Mouse (Mus musculus) retina, embryonic 14.5 days (tissue): ENCODE results near the gene Otulinl.

Source experiments
- DNase-seq: peaks from one replicate; pipeline ENCODE4 v3.0.0-alpha.2; 2015; ENCODE audit warnings: low spot score

Gene Otulinl

DNA sequence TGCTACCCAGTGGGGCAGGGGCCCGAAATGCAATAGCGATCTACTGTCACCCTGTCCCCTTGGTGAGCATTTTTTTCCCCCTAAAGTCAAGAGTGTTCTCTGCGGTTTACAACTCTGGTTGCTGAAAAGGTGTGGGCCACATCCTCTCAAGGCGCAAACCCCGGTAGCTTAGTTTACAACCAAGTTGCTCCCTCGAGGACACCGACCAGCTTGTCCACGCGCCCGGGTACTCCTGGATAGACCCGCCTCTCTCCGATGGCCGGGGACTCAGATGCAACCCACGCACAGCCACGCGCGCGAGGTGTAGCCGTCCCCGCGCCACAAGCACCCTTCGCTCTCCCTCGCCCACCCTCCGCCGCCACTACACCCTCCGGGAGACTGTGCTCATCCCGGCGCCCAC is 382 bp downstream of the Otulinl start:
- DNase-seq = no peak

DNA sequence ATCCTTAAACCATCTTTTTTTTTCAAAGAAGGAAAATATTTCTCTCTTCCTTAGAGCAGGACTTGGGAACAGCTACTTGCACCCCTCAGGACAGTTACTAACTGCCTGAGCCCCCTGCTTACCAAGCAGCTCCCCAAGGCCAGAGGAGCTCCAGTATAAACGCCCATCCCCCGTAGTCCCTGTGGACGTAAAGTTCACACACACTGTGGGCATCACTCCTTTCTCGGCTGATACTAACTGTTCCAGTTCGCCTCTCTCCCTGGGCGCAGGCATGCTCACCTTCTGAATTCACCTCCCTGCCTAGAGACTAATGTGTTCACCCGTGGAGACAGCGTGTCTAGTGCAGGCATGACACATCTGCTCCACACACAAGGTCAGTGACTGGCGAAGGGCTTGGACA is 2.9 kb downstream of the Otulinl start:
- DNase-seq = no peak

DNA sequence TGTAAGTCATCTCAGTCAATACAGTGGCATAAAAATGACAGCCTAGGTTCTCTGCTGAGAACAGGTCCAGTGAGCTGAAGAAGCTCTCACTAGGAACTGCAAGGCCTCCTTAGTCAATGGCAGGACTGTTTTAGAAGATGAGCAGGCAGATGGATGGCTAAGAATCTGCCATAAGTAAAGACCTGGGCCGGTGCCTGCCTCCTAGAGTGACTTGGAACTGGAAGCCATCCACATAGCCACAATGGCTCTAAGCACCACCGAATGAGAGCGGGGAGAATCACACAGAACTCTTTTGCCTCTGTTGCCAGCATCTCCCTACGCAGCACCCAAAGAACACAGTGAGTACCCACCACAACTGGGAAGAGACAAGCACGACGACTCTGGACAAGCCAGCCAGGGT is 3.6 kb downstream of the Otulinl start:
- DNase-seq = no peak

GRCm38 (mm10) chr15:27676211-27676610 is 5.2 kb downstream of the Otulinl start:
- no peak for DNase-seq

DNA sequence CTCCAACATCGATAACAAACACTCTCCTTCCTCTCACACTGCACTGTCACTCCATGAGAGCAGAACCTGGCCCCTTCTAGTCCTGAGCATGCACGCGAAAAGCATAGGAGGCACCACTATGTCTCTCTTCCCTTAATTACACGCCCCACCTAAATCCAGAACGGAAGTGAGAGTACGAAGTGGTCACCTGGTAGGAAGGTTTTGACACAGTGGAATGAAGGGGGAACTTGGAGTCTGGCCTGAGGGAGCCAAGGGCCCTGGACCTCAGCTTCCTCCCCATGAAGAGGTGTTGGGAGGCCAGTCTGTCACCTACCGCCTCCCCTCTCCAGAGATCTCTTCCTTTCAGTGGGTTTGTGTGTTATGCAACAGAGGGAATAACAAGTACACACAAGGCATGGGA is 6.3 kb downstream of the Otulinl start:
- DNase-seq = no peak

GRCm38 (mm10) chr15:27674041-27674440 is 7.3 kb downstream of the Otulinl start:
- DNase-seq = no peak

DNA sequence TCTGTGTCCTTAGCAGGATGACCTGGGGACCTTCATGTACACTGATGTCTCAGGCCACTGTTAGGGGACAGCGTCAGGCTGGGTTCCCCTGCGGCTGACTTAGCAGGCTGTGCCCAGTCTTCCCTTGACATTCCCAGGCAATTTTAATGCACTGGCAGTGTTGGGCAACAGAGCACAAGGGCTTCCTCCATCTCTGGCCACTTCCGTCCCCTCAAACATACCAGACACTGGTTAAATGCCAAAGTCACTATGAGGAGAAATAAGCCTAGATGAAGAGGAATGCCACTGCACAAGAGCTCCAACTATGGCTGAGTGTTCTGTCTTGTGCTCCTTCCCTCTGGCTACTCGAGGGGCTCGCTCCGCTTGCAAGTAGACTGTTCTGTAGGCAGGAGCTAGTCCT is 8.2 kb downstream of the Otulinl start:
- DNase-seq = no peak

DNA sequence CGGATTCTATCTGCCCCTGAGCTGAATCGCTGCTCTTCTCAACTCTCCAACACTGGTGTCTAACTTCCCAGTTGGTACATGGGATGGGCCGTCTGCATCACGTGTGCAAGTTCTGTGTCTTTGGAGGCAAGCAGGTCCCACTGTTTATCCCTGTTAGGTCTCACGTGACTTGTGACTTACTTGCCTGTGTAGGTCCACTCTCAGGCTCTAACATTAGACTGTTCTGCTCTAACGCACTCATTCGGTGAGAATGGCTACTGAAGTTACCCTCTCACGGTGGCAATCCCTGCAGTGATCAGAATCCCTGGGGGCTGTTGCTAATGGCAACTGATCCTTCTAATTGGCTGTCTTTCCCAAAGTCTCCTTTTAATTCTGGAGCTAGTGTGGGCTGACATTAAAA is 9.1 kb downstream of the Otulinl start:
- no peak for DNase-seq

- DNase-seq = no peak
Measured at GRCm38 (mm10) chr15:27671612-27672245, 9.7 kb downstream of the Otulinl start.

DNA sequence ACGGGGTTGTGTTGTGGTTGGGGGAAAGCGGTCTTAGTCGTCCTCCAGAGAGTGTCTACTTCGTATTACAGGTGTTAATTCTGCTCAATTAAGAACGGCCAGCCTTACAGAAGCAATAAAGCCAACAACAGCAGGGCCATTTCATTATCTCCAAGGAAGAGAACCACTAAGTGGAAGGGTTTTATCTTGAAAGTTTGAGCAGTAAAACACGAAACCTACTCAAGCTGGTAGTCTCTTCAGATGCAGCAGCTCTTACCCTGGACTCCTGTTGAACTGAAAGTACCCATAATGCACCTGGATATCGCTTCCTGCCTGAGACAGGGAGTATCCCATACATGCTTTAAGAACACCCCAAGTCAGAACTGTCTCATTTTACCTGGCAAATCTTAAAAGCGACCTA is 10.7 kb downstream of the Otulinl start:
- no peak for DNase-seq

GRCm38 (mm10) chr15:27669931-27670411 is 11.4 kb downstream of the Otulinl start:
- DNase-seq = no peak

DNA sequence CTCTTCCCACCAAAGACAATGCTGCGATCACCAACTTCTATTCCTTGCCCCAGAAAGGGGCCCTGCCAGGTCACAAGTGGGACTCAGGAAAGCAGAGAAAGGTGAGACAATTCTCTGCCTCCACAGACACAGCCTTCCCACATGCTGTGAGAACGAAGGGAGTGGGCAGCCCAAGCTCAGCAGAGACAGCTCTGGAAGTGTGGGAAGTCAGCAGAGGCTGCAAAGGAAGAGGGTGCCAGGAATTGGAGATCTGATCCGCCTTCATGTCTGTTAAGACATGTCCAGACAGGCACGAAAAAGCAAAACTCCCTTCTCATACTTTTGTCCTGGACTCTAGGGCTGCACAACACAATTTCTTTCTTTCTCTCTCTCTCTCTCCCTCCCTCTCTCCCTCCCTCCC is 12.1 kb downstream of the Otulinl start:
- no peak for DNase-seq

DNA sequence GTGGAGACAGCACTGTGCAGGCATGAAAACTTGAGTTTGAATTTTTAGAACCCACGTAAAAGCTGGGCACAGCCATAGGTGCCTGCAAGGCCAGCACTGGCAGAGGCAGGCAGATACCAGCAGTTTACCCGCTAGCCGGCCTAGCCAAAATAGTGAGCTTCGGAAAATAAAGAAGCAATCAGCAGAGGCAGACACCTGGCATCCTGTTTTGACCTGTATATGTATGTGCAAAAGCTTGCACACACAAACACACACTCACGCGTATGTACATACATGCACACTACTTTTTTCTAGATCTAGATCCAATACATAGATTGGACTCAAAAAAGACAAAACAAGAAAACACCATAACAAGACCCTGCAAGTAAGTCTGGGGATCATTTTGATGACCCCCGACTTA is 12.8 kb downstream of the Otulinl start:
- no peak for DNase-seq

DNA sequence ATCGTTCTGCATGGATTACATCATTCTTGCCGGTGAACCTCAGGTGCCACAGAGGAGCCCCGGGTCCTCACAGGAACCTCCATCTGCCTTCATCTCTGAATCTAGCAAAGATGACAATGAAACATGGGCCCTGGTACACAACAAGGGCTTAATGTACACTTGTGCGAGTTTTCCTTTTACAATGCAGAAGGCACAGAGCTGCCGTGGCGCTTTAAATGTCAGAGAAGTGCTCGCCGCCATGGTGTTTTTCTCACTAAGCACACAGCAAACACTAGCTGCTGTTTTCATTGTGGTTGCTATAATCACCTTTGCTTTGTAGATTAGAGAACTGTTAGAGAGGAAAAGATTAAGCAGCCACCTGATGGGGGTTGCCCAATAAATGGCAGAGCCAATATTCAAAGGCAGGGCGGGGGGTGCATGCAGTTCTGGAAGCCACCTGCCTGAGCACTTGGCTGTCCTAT is 13.3 kb downstream of the Otulinl start:
- no peak for DNase-seq

- no peak for DNase-seq
Measured at GRCm38 (mm10) chr15:27666911-27667539, 14.4 kb downstream of the Otulinl start.

DNA sequence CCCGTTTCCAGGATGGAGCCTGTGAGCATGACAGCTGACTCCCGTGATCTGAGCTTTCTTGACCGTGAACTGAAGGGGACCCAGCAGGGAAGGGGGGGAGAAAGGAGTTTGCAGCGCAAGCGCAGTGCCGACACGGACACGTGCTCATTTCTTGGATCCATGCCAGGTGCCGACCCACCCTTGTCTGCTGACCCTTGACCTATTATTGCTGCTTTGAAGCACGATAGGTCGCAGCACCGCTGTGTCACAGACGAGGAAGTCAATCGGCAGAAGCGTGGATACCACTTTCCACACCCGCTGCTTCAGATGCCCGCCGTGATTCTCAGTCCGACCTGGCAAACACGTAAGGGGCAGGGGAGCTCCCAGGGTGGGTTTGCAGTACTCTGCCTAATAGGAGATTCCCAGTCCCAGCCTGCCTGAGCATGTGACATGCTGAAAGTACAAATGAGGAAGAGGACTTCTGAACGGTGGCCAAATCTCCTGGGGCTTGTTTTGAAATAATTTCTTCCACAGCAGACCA is 15.9 kb downstream of the Otulinl start:
- peak; percentile 85 for DNase-seq

DNA sequence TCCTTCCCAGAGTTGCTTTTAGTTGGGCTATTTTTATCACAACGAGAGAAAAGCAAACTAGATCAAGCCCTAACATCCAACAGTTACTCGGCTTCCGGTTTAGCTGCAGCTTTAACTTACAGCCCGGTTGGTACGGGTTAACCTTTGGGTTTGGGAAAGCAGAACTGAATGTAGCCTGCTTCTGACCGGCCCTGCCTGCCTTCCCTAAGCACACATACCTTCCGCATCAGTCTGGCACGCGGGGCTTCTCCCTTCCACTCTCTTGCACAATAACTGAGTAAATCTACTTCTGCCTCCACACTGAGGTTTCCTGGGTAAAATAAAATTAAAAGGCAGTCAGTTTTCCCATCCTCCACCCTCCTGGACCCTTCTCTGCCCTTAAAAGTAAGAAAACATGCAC is 17.3 kb downstream of the Otulinl start:
- DNase-seq = no peak

DNA sequence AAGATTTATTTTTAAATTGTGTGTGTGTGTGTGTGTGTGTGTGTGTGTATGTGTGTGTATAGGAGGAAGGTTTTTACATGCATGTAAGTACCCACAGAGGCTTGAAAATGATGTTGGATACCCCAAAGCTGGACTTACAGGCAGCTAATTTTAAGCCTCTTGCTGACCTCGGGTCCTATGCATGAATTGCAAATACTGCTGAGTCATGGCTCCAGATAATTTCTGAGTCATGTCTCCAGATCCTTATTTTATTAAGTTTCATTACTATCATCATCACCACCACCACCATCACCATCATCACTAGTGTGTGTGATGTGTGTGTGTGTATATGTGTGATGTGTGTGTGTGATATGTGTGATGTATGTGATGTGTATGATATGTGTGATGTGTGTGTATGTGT is 18.7 kb downstream of the Otulinl start:
- DNase-seq = no peak

GRCm38 (mm10) chr15:27661696-27662095 is 19.7 kb downstream of the Otulinl start:
- DNase-seq = no peak

DNA sequence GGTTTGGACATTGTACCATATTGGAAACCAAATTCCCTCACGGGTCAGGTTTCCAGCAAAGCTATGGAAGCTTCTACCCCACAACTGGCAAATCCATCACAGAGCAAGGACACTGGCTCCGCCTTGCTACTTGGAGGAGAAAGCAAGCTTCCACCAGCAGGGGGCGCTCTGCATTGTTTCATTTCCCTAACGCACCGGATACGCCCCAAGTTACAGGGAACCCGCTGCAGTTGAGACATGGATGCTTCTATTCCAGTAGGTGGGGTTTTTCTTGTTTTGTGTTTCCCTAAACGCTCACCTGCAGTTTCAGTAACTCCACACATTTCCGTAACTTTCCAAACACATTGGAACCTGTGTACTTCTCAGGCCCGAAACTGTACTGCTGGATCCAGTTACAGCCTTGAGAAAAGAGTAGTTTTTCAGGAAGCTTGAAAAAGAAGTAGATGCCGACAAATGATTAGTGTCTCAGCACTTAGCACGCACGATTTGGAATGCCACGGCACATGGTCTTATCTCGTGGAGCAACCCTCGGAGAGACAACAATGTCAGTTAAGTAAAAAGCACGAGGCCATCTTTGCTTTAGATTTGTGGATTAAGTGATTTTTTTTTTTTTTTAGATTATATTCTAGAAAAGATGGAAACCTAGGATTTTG is 21.7 kb downstream of the Otulinl start:
- peak; percentile 93 for DNase-seq

DNA sequence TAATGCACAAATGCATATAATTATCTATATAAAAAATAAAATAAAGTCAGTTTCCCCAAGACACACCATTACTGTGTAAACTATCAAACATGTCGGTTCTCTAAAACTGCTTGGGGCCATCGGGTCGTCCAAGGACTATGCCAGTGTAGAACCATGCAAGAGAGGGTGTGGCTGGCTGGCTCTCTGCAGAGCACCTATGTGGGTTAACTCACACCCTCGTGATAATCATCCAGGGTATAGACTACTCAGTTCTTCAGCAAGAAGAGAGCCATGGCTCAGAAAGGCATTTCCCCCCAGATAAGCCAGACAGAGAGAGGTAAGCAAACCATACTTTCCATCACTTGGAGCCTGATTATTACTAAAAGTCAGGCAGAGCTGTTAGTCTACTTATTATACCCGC is 22.2 kb downstream of the Otulinl start:
- no peak for DNase-seq

- DNase-seq = no peak
Measured at GRCm38 (mm10) chr15:27658356-27658755, 23.0 kb downstream of the Otulinl start.

- no peak for DNase-seq
Measured at GRCm38 (mm10) chr15:27657866-27658265, 23.5 kb downstream of the Otulinl start.
